Mouse (Mus musculus) inflammation-experienced regulatory T-cells, adult 6 months (primary cell): ENCODE measurements around the gene Ankrd44. TPM values are rescaled to one million over a fixed set of nuclear protein-coding genes. Genes with fewer than 3 reads are reported as not detected.

Experiments used
- ATAC-seq: one replicate; pipeline ENCODE4 v1.8.0; 2017
- polyA plus RNA-seq, 3 experiments: library from polyadenylated mRNA; unstranded; fragments of 100-300 nt; shearing (Covaris generic); gene quantifications; one replicate each; pipeline ENCODE4 v1.2.1; 2017

Ankrd44 gene
- polyA plus RNA-seq, 3 experiments from 2014 or later = 141 to 193 (median 187) TPM

- ATAC-seq = no peak
These were observed 3.5 kb downstream of the Ankrd44 start for GRCm38 (mm10) chr1:54922707-54923106.

- ATAC-seq = no peak
These were observed 4.1 kb downstream of the Ankrd44 start for GRCm38 (mm10) chr1:54922025-54922574.

- ATAC-seq = no peak
These were observed 6.1 kb downstream of the Ankrd44 start for GRCm38 (mm10) chr1:54920132-54920531.

- ATAC-seq = no peak
These were observed 9.7 kb downstream of the Ankrd44 start for GRCm38 (mm10) chr1:54916456-54916855.

GRCm38 (mm10) chr1:54914387-54914786 lies 11.8 kb downstream of the Ankrd44 start:
- ATAC-seq = peak; percentile 33

GRCm38 (mm10) chr1:54913379-54913873 lies 12.8 kb downstream of the Ankrd44 start:
- peak; percentile 77 for ATAC-seq

GRCm38 (mm10) chr1:54913063-54913335 lies 13.2 kb downstream of the Ankrd44 start:
- no peak for ATAC-seq

- ATAC-seq = peak; percentile 9
These were observed 13.7 kb downstream of the Ankrd44 start for GRCm38 (mm10) chr1:54912290-54913062.

- ATAC-seq = no peak
These were observed 15.0 kb downstream of the Ankrd44 start for GRCm38 (mm10) chr1:54911256-54911610.

- peak; percentile 15 for ATAC-seq
These were observed 15.5 kb downstream of the Ankrd44 start for GRCm38 (mm10) chr1:54910489-54911255.

GRCm38 (mm10) chr1:54908786-54909185 lies 17.4 kb downstream of the Ankrd44 start:
- no peak for ATAC-seq

GRCm38 (mm10) chr1:54907066-54907639 lies 19.0 kb downstream of the Ankrd44 start:
- ATAC-seq = peak; percentile 65

- ATAC-seq = peak; percentile 17
These were observed 19.9 kb downstream of the Ankrd44 start for GRCm38 (mm10) chr1:54906322-54906721.

GRCm38 (mm10) chr1:54905632-54906031 lies 20.6 kb downstream of the Ankrd44 start:
- ATAC-seq = no peak

GRCm38 (mm10) chr1:54904165-54904564 lies 22.0 kb downstream of the Ankrd44 start:
- no peak for ATAC-seq

GRCm38 (mm10) chr1:54902689-54903246 lies 23.4 kb downstream of the Ankrd44 start:
- ATAC-seq = no peak

GRCm38 (mm10) chr1:54901084-54901483 lies 25.1 kb downstream of the Ankrd44 start:
- ATAC-seq = no peak

GRCm38 (mm10) chr1:54899247-54899646 lies 26.9 kb downstream of the Ankrd44 start:
- ATAC-seq = no peak

GRCm38 (mm10) chr1:54898656-54899084 lies 27.5 kb downstream of the Ankrd44 start:
- no peak for ATAC-seq

- ATAC-seq = no peak
These were observed 28.5 kb downstream of the Ankrd44 start for GRCm38 (mm10) chr1:54897726-54898125.

GRCm38 (mm10) chr1:54896109-54897085 lies 29.8 kb downstream of the Ankrd44 start:
- ATAC-seq = peak; percentile 98

GRCm38 (mm10) chr1:54888449-54888848 lies 37.7 kb downstream of the Ankrd44 start:
- ATAC-seq = peak; percentile 61
